Mouse (Mus musculus) CD8-positive naive resting alpha-beta T cell, adult 2 months (primary cell): ENCODE data around the gene Tmem131.

Experiments
- DNase-seq, 2 experiments: peaks; one replicate each; pipeline ENCODE4 v3.0.0; 2022; ENCODE audit warnings: low read depth in 2 of 2, low spot score in 2 of 2

The Tmem131 gene

GRCm38 (mm10) chr1:36744268-36744944, 199.1 kb downstream of the Tmem131 start:
- DNase-seq, result peak; percentile 83 to 91

GRCm38 (mm10) chr1:36743046-36743445, 200.4 kb downstream of the Tmem131 start:
- DNase-seq, result no peak
